Mouse (Mus musculus) lung, embryonic 15.5 days (tissue): ENCODE measurements around the gene Ppp1r26. TPM values are rescaled to one million over a fixed set of nuclear protein-coding genes. Genes with fewer than 3 reads are reported as not detected.
A peak's percentile ranks its signal among the peaks of the same experiment; 100 is the strongest.

Experiments
- ATAC-seq: fragments of 200-750 bp; cut with Nextera tagmentation; 2 replicates; pipeline ENCODE4 v1.8.0; 2017; ENCODE audit warnings: moderate number of reproducible peaks, borderline replicate concordance; ENCODE audit not compliant: low FRiP score, low TSS enrichment; ENCODE audit errors: extremely low read depth
- H3K27ac ChIP-seq: fragments of 300-500 bp; sonication (generic); 2 replicates; pipeline ENCODE4 v1.5.1; 2015; ENCODE audit warnings: moderate library complexity, mild to moderate bottlenecking, inconsistent platforms
- H3K27me3 ChIP-seq: fragments of 300-500 bp; sonication (generic); 2 replicates; pipeline ENCODE4 v1.6.1; 2015; ENCODE audit warnings: inconsistent platforms
- H3K36me3 ChIP-seq: fragments of 300-500 bp; sonication (generic); 2 replicates; pipeline ENCODE4 v1.6.1; 2015; ENCODE audit warnings: inconsistent platforms
- H3K4me1 ChIP-seq: fragments of 300-500 bp; sonication (generic); 2 replicates; pipeline ENCODE4 v1.6.1; 2015; ENCODE audit warnings: inconsistent platforms
- H3K4me2 ChIP-seq: fragments of 300-500 bp; sonication (generic); 2 replicates; pipeline ENCODE4 v1.6.1; 2015; ENCODE audit warnings: inconsistent platforms, mild to moderate bottlenecking, moderate library complexity
- H3K4me3 ChIP-seq: fragments of 300-500 bp; sonication (generic); 2 replicates; pipeline ENCODE4 v1.5.1; 2015; ENCODE audit warnings: mild to moderate bottlenecking, inconsistent platforms
- H3K9ac ChIP-seq: fragments of 300-500 bp; sonication (generic); 2 replicates; pipeline ENCODE4 v1.6.1; 2015; ENCODE audit warnings: inconsistent platforms
- H3K9me3 ChIP-seq: fragments of 300-500 bp; sonication (generic); 2 replicates; pipeline ENCODE4 v1.6.1; 2016; ENCODE audit warnings: inconsistent platforms
- WGBS: fragments of 180-500 bp; shearing (Covaris S2); methylation state at CpG from one replicate; pipeline ENCODE4 v1.1.7; 2015; 5-methylcytosine and 5-hydroxymethylcytosine counted together
- polyA plus RNA-seq: library from polyadenylated mRNA; unstranded; fragments of >200 nt; fragmentation: Nextera tagmentation; extraction: Ambion mirVana; gene quantifications from 2 replicates; pipeline ENCODE4 v1.2.1, GENCODE M21; 2015

The Ppp1r26 gene
- polyA plus RNA-seq: 5.2 and 6.0 TPM in 2 replicates

DNA sequence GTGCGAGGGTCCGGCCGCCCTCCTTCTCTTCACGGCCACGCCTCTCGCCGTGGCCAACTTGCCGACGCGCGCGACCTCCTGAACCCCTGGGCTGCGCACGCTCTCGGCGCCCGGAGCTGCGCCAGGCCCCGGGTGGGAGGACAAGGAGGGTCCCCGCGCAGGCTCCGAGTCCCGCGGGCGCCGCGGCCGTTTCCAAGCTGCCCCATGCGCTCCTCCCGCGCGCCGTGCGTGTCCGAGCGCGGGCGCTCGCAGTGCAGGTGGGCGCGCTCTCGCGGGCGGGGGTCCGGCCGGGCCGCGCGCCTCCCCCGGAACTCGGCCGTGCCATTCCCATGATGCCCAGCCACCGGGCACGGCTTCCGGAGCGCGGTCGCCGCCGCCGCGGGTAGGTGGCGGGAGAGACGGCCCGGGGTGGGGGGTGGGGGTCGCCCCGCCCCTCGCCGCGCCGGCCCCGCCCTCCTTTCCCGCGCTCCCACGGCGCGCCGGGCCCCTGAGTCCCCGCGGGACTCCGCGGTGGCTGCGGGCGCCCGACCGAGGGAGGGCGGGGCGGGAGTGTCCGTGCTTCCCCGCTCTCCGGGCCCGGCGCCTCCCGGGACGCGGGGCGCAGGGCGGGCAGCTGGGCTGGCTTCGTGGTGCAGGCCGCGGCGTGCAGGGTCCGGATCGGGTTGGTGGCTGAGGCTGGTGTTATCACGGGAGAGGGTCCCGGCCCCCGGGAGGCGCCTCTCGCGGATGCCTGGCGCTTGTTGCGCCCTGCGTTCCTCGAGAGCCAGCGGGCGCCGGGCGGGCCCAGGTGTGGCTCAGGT lies at the start of gene Ppp1r26:
Gene Ppp1r26, plus strand, starts transcription at position 286 of the 800 bp plus-strand sequence.
- peak within 1 kb of the TSS; percentile 76 for H3K4me3 ChIP-seq
- H3K4me1 ChIP-seq: peaks cover 12% of the 10 kb centered on the region; the same call in 1 of the 2 replicates
- peak within 1 kb of the TSS; percentile 84 for H3K9ac ChIP-seq
- H3K27me3 ChIP-seq: no peaks in the 10 kb centered on the region
- peaks cover 7% of the 10 kb centered on the region; the same call in 1 of the 2 replicates for H3K36me3 ChIP-seq
- WGBS: under 1% methylated on average over 103 of the region's 118 CpGs
- peak within 1 kb of the TSS; percentile 98 for H3K4me2 ChIP-seq
- peak within 1 kb of the TSS; percentile 90 for H3K27ac ChIP-seq
- no peaks in the 10 kb centered on the region for H3K9me3 ChIP-seq
- ATAC-seq: peak; percentile 74

DNA sequence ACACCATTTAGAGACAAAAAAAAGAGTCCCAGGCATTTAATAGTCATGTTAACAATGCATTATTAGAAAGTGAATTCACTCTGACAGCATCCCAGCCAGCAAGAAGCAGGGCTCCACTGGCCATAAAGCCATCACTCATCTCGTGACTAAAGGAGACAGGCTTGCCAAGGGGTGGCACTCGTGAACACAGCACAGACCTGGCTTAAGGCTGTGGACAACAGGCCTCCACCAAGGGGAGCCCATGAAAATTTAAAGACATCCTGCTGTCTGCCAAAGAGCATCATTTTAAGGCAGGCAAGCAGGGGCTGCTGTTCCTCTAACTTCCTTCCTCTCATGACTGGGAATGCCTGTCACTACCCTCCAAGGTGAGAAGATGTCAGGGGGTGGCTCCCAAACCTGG lies 49.7 kb upstream of the Ppp1r26 start:
- no peak overlapping the region for H3K9ac ChIP-seq
- ATAC-seq: no peak
- WGBS: 52% methylated on average over 2 of the region's 2 CpGs

DNA sequence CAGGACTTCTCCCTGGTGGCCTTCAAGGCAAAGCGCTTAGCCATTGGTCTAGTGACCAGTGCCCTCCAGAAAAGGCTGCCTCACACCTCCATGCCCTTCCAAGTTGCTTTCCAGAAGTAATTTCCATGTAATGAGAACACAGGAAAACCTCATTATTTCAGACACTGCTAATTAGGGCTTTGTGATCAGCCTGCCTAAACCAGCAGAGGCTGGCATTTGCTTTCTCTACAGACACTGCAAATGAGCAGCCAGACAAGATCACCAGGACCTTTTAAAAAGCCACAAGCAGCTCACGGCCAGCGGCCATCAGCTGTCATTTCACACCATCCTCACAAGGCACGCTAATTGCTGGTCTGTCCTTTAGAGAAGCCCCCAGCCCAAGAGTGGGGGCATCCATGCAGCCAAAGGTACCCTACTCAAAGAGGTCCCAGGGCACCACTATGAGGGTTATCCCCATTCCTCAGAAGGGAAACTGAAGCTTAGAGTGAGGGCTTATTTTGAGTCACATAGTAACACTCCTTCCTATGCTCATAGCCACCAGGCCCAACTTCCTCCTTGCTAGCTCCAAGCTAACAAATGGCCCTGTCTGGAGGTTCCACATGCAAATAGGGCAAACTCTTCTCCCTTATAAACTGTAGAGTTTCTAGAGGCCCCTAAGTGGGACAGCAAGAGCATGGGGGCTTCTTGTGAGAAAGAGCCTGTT lies 49.0 kb upstream of the Ppp1r26 start:
- WGBS: 69% methylated on average over 4 of the region's 4 CpGs
- no peak overlapping the region for H3K27ac ChIP-seq
- no peaks in the 10 kb centered on the region for H3K36me3 ChIP-seq
- ATAC-seq: no peak
- H3K4me1 ChIP-seq: no peaks in the 10 kb centered on the region
- no peak overlapping the region for H3K4me2 ChIP-seq
- no peak overlapping the region for H3K9ac ChIP-seq
- no peaks in the 10 kb centered on the region for H3K27me3 ChIP-seq
- H3K4me3 ChIP-seq: no peak overlapping the region
- no peaks in the 10 kb centered on the region for H3K9me3 ChIP-seq

More for the DNA sequence above, 49.7 kb upstream of the Ppp1r26 start:
- Histone ChIP-seq H3K27me3 (no peaks in the 10 kb centered on the region), H3K4me2 (no peak overlapping the region), H3K27ac (no peak overlapping the region), H3K4me1 (no peaks in the 10 kb centered on the region), H3K4me3 (no peak overlapping the region), H3K9me3 (no peaks in the 10 kb centered on the region), H3K36me3 (no peaks in the 10 kb centered on the region)

DNA sequence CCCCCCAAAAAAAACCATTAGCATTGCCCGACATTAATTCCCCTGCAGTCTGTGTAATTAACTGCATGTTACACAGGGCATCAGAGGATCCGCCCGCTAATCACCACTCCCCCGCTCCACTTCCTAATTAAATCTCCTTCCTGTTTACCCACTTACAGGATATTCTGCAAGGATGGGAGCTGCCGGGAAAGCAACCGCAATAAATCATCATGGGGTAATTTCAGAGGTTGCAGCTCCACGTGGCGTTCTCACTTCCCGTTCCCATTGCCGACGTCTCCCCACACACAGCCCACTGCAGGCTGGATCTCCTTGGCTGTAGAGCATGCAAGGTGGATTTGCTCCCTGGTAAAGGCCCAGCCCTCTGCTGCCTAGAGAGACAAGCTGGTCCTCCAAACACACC lies 45.0 kb upstream of the Ppp1r26 start:
- Histone ChIP-seq H3K9ac (no peak overlapping the region), H3K36me3 (no peaks in the 10 kb centered on the region), H3K4me1 (no peaks in the 10 kb centered on the region), H3K27me3 (no peaks in the 10 kb centered on the region), H3K4me2 (no peak overlapping the region), H3K4me3 (no peak overlapping the region), H3K27ac (no peak overlapping the region), H3K9me3 (no peaks in the 10 kb centered on the region)
- 29% methylated on average over 11 of the region's 11 CpGs for WGBS
- ATAC-seq: peak; percentile 70; the same call in 1 of the 2 replicates

GRCm38 (mm10) chr2:28402128-28402527 lies 44.5 kb upstream of the Ppp1r26 start:
- ATAC-seq: no peak
- Histone ChIP-seq H3K4me1 (no peaks in the 10 kb centered on the region), H3K27ac (no peak overlapping the region), H3K9me3 (no peaks in the 10 kb centered on the region), H3K36me3 (no peaks in the 10 kb centered on the region), H3K9ac (no peak overlapping the region), H3K27me3 (no peaks in the 10 kb centered on the region), H3K4me3 (no peak overlapping the region), H3K4me2 (no peak overlapping the region)

DNA sequence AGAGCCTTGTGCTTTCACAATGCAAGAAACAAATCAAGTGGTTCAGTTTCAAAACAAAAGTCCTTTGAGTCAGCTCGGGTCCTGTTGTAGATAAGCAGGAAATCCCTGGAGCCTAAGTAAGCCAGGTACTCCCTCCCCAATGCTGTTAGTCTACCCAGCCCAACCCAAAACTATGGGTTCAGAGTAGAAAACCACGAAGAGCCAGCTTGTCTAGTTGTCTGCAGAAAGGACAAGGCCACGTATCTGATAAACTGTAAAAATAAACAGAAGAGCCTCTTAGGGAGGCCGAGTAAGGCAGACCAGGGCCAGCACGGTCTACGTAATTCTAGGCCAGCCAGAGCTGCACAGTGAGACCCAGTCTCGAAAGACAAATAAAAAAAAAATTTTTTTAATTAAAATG lies 38.8 kb upstream of the Ppp1r26 start:
- Histone ChIP-seq H3K27me3 (no peaks in the 10 kb centered on the region), H3K27ac (no peak overlapping the region), H3K4me3 (no peak overlapping the region), H3K9me3 (no peaks in the 10 kb centered on the region), H3K9ac (no peak overlapping the region), H3K4me2 (no peak overlapping the region), H3K36me3 (no peaks in the 10 kb centered on the region), H3K4me1 (no peaks in the 10 kb centered on the region)
- WGBS: 25% methylated on average over 7 of the region's 7 CpGs
- no peak for ATAC-seq

DNA sequence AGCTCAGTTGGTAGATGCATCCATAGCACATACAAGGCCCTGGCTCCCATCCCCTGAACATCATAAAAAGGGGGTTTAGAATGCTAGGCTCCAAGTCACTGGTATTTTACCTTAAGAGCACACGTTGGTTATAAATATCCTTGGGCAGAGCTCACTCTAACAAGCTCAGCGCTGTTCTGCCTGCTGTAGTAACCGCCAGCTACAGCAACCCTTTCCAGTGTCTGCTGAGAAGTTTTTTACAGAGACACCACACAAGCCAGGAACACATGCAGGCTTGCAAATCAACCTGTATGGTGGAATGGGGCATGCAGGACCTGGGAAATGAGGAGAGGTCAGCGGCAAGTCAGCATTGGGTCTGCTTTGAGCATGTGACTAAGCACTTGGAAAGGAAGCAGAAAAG lies 37.5 kb upstream of the Ppp1r26 start:
- no peaks in the 10 kb centered on the region for H3K9me3 ChIP-seq
- no peak overlapping the region for H3K9ac ChIP-seq
- no peaks in the 10 kb centered on the region for H3K36me3 ChIP-seq
- WGBS: 82% methylated on average over 4 of the region's 4 CpGs
- no peak for ATAC-seq
- no peak overlapping the region for H3K4me3 ChIP-seq
- no peak overlapping the region for H3K27ac ChIP-seq
- no peak overlapping the region for H3K4me2 ChIP-seq
- H3K27me3 ChIP-seq: no peaks in the 10 kb centered on the region
- H3K4me1 ChIP-seq: no peaks in the 10 kb centered on the region

DNA sequence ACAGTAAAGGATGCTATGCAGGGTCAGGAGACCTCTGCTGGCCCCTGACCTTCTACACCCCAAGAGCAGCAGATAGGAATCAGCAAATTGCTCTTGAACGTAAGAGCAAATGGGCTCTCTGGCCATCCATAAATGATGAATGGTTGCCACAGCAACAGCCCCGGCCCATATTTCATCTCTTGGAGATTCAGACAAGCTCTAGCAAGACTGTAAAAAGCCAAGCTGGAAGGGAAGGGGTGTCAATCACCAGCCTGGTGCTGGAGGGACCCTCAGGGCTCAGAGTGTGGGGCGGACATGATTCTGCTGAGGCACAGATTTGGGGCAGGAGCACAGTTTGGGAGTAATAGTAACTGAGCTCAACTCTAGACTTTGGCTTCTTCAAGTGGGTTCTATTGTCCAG lies 37.0 kb upstream of the Ppp1r26 start:
- H3K4me1 ChIP-seq: no peaks in the 10 kb centered on the region
- no peaks in the 10 kb centered on the region for H3K9me3 ChIP-seq
- no peaks in the 10 kb centered on the region for H3K36me3 ChIP-seq
- no peak overlapping the region for H3K4me2 ChIP-seq
- H3K27ac ChIP-seq: no peak overlapping the region
- no peaks in the 10 kb centered on the region for H3K27me3 ChIP-seq
- H3K4me3 ChIP-seq: no peak overlapping the region
- no peak overlapping the region for H3K9ac ChIP-seq
- 55% methylated on average over 3 of the region's 3 CpGs for WGBS
- no peak for ATAC-seq

GRCm38 (mm10) chr2:28412936-28413335 lies 33.7 kb upstream of the Ppp1r26 start:
- Histone ChIP-seq H3K27me3 (no peaks in the 10 kb centered on the region), H3K36me3 (no peaks in the 10 kb centered on the region), H3K9me3 (no peaks in the 10 kb centered on the region), H3K4me3 (no peak overlapping the region), H3K4me1 (peaks cover 12% of the 10 kb centered on the region; the same call in 1 of the 2 replicates), H3K27ac (no peak overlapping the region), H3K9ac (no peak overlapping the region), H3K4me2 (no peak overlapping the region)
- WGBS: 83% methylated on average over 6 of the region's 6 CpGs
- ATAC-seq: no peak

DNA sequence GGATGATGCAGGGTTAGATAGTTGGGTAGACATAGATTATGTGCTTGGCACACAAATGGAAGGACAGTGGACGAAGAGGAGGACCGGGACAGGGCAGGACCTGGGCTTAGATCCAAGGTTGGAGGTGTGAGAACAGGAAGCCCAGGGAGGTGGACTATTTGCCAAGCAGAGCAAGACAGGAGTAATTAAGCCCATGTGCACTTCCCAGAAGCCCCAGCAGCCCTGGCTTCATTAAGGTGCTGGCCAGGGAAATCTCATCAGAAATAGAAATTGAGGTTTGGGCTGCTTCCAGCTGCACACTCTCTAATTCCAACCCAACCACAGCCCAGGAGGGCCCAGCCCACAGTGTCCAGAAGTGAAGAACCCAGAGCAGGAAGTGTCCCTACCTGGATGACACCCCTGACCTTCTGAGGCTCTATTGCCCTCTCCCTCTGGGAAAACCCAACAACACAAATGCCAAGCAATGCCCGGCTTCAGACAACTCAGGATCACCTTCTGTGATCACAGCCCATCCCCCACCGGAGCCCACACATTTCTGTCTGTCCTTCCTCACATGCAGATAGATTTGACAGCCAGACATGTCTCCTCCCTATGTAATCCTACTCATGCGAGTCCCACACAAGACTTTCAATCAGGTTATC lies 32.4 kb upstream of the Ppp1r26 start:
- Histone ChIP-seq H3K4me1 (peaks cover 12% of the 10 kb centered on the region; the same call in 1 of the 2 replicates), H3K27ac (no peak overlapping the region), H3K36me3 (no peaks in the 10 kb centered on the region), H3K9me3 (no peaks in the 10 kb centered on the region), H3K4me2 (no peak overlapping the region), H3K9ac (no peak overlapping the region), H3K4me3 (no peak overlapping the region), H3K27me3 (no peaks in the 10 kb centered on the region)
- 76% methylated on average over 5 of the region's 5 CpGs for WGBS
- no peak for ATAC-seq

- Histone ChIP-seq H3K4me2 (no peak overlapping the region), H3K36me3 (no peaks in the 10 kb centered on the region), H3K9ac (no peak overlapping the region), H3K27me3 (no peaks in the 10 kb centered on the region), H3K4me3 (no peak overlapping the region), H3K9me3 (no peaks in the 10 kb centered on the region), H3K4me1 (peaks cover 12% of the 10 kb centered on the region; the same call in 1 of the 2 replicates), H3K27ac (no peak overlapping the region)
- WGBS: 92% methylated on average over 5 of the region's 5 CpGs
- ATAC-seq: no peak
Observed at GRCm38 (mm10) chr2:28414757-28415137, 31.9 kb upstream of the Ppp1r26 start.
